Mouse (Mus musculus) C2C12 (cell line): ENCODE data around the gene Cacna1e.

Experiments
- CEBPB ChIP-seq: IDR thresholded peaks from one replicate; pipeline ENCODE4 v1.6.1; 2011; ENCODE audit warnings: low read depth, mild to moderate bottlenecking, control low read depth, moderate library complexity
- CTCF ChIP-seq: IDR thresholded peaks from one replicate; pipeline ENCODE4 v1.5.1; 2011; ENCODE audit not compliant: control insufficient read depth, insufficient read depth, insufficient read length
- MAX ChIP-seq: IDR thresholded peaks from one replicate; pipeline ENCODE4 v1.6.1; 2011; ENCODE audit warnings: mild to moderate bottlenecking, control low read depth
- MYOG ChIP-seq: IDR thresholded peaks from one replicate; pipeline ENCODE4 v1.6.1; 2011; ENCODE audit not compliant: control insufficient read depth, insufficient read length; ENCODE audit errors: extremely low read depth
- USF1 ChIP-seq: IDR thresholded peaks from one replicate; pipeline ENCODE4 v1.6.1; 2011; ENCODE audit warnings: low read depth, mild to moderate bottlenecking, control low read depth, moderate library complexity

- TF ChIP-seq CTCF (no peak), USF1 (no peak), CEBPB (no peak), MYOG (no peak), MAX (no peak)
Observed at GRCm38 (mm10) chr1:154843427-154843826, 40.9 kb downstream of the Cacna1e start.
